Mouse (Mus musculus) telencephalon, adult 2 months (tissue): ENCODE measurements around the gene Alg14.

Source experiments
- DNase-seq: peaks from one replicate; pipeline ENCODE4 v3.0.0-alpha.2; 2011; ENCODE audit warnings: low read depth, low spot score

Alg14 gene

GRCm38 (mm10) chr3:121291560-121292258 lies at the start of gene Alg14:
Alg14 (plus strand) TSS chr3:121291773.
- peak; percentile 99 for DNase-seq

- no peak for DNase-seq
These were observed 49.2 kb upstream of the Alg14 start for GRCm38 (mm10) chr3:121242111-121242936.

- no peak for DNase-seq
These were observed 48.6 kb upstream of the Alg14 start for GRCm38 (mm10) chr3:121242941-121243340.

- no peak for DNase-seq
These were observed 41.5 kb upstream of the Alg14 start for GRCm38 (mm10) chr3:121250048-121250447.

GRCm38 (mm10) chr3:121250576-121251433 lies 40.8 kb upstream of the Alg14 start:
- DNase-seq: no peak

GRCm38 (mm10) chr3:121255501-121255900 lies 36.1 kb upstream of the Alg14 start:
- no peak for DNase-seq

- no peak for DNase-seq
These were observed 35.4 kb upstream of the Alg14 start for GRCm38 (mm10) chr3:121256131-121256530.

GRCm38 (mm10) chr3:121257418-121257817 lies 34.2 kb upstream of the Alg14 start:
- peak; percentile 77 for DNase-seq

GRCm38 (mm10) chr3:121258521-121259478 lies 32.8 kb upstream of the Alg14 start:
- peak; percentile 44 for DNase-seq

- DNase-seq: no peak
These were observed 31.5 kb upstream of the Alg14 start for GRCm38 (mm10) chr3:121260041-121260440.

- no peak for DNase-seq
These were observed 30.7 kb upstream of the Alg14 start for GRCm38 (mm10) chr3:121260831-121261230.

GRCm38 (mm10) chr3:121261251-121261650 lies 30.3 kb upstream of the Alg14 start:
- no peak for DNase-seq

GRCm38 (mm10) chr3:121261939-121262520 lies 29.5 kb upstream of the Alg14 start:
- DNase-seq: no peak

GRCm38 (mm10) chr3:121262521-121263204 lies 28.9 kb upstream of the Alg14 start:
- no peak for DNase-seq

- DNase-seq: peak; percentile 29
These were observed 28.4 kb upstream of the Alg14 start for GRCm38 (mm10) chr3:121263205-121263548.

- DNase-seq: no peak
These were observed 27.3 kb upstream of the Alg14 start for GRCm38 (mm10) chr3:121264242-121264641.

GRCm38 (mm10) chr3:121267283-121267682 lies 24.3 kb upstream of the Alg14 start:
- no peak for DNase-seq

- no peak for DNase-seq
These were observed 19.0 kb upstream of the Alg14 start for GRCm38 (mm10) chr3:121272577-121272976.

- DNase-seq: no peak
These were observed 17.6 kb upstream of the Alg14 start for GRCm38 (mm10) chr3:121274010-121274409.

- no peak for DNase-seq
These were observed 14.6 kb upstream of the Alg14 start for GRCm38 (mm10) chr3:121277009-121277408.
